9 mouse cellular contexts compared by ENCODE assay signal in genomic region chr16:24914393-24914751, GRCm38 (mm10).
A peak's percentile ranks its signal among the peaks of the same experiment; 100 is the strongest.
DNase-seq lines count a peak whose midpoint lies in the region; ATAC-seq lines count a peak whose summit lies in the region.
"Had no signal": no experiment of that assay in that cellular context is flagged by ENCODE, and none has a peak within 500 bp of the region (broad histone marks: within the 10 kb centered on the region; RNA-seq: fewer than 3 reads in every experiment).

No protein-coding gene starts in this region.

- WGBS in heart, embryonic 14.5 days = 39% methylated on average over 3 of the region's 3 CpGs

- H3K4me1 ChIP-seq in heart, embryonic 14.5 days (ENCODE audit: control insufficient read depth in 2 of 2, insufficient read depth in 2 of 2, low read length in 2 of 2) = peaks cover 7 to 22% of the 10 kb centered on the region in 2 experiments

- no peak overlapping the region for H3K9ac ChIP-seq in heart, embryonic 14.5 days (ENCODE audit: low read length)

- no peak overlapping the region for H3K4me3 ChIP-seq in heart, embryonic 14.5 days (ENCODE audit: control insufficient read depth in 1 of 2, insufficient read depth in 1 of 2, low read depth in 1 of 2, low read length in 2 of 2)

- no peaks in the 10 kb centered on the region for H3K27me3 ChIP-seq in heart, embryonic 14.5 days (ENCODE audit: control insufficient read depth, insufficient read depth, low read length)
- H3K27me3 ChIP-seq: CH12.LX had no signal

- peak overlapping the region; percentile 48 to 60 for H3K27ac ChIP-seq in heart, embryonic 14.5 days (replicated peaks in 1 of 2; ENCODE audit: control insufficient read depth in 1 of 2, insufficient read depth in 1 of 2, low read depth in 2 of 2, low read length in 2 of 2)

- H3K9me3 ChIP-seq in heart, embryonic 14.5 days (ENCODE audit: control insufficient read depth, low read length) = no peaks in the 10 kb centered on the region

- H3K4me2 ChIP-seq in heart, embryonic 14.5 days (ENCODE audit: low read length) = no peak overlapping the region

- DNase-seq in frontal cortex, postnatal 10 days (ENCODE audit: low spot score in 2 of 2) = peak; percentile 37 to 40
- DNase-seq in frontal cortex, postnatal 25 days (ENCODE audit: low spot score in 2 of 2) = no peak
- peak; percentile 73 to 79 for DNase-seq in right cerebral cortex, postnatal 10 days (ENCODE audit: low spot score in 2 of 2)
- DNase-seq in right cerebral cortex, postnatal 25 days = no peak
- peak; percentile 66 to 70 for DNase-seq in layer of hippocampus, postnatal 10 days (ENCODE audit: low spot score in 2 of 2)
- DNase-seq in thymus, adult 18-20 months = no peak
- DNase-seq in embryo, embryonic 9.5 days (ENCODE audit: extremely low spot score) = no peak

- no peaks in the 10 kb centered on the region for H3K36me3 ChIP-seq in heart, embryonic 14.5 days (ENCODE audit: control insufficient read depth, insufficient read depth, low read length)

- peak; percentile 61; the same call in 1 of the 2 replicates for ATAC-seq in heart, embryonic 14.5 days (ENCODE audit: insufficient number of reproducible peaks, insufficient read depth, low FRiP score, low read depth)

Comparison
In these comparisons a context has a peak if more than half of its experiments do, and no peak if none do; other contexts are left out.
1. DNase-seq: peak in frontal cortex, postnatal 10 days (2 of 2), right cerebral cortex, postnatal 10 days (2 of 2) and layer of hippocampus, postnatal 10 days (2 of 2); none in frontal cortex, postnatal 25 days (0 of 2), right cerebral cortex, postnatal 25 days (single experiment), thymus, adult 18-20 months (0 of 2) and embryo, embryonic 9.5 days (single experiment).